Mouse (Mus musculus) G1E (cell line): ENCODE data around the gene AC131692.1. TPM values are rescaled to one million over a fixed set of nuclear protein-coding genes. Genes with fewer than 3 reads are reported as not detected.

Experiments used
- ATAC-seq: 2 replicates; pipeline ENCODE4 v1.8.0; 2016; ENCODE audit warnings: mild to moderate bottlenecking; ENCODE audit not compliant: insufficient number of reproducible peaks, poor library complexity, low FRiP score, severe bottlenecking; ENCODE audit errors: extremely low read depth
- DNase-seq: peaks from one replicate; pipeline ENCODE4 v3.0.0; 2012; ENCODE audit warnings: low spot score
- H3K27me3 ChIP-seq: 2 replicates; pipeline ENCODE4 v1.6.1; 2012; ENCODE audit warnings: mild to moderate bottlenecking, low read length, inconsistent platforms; ENCODE audit not compliant: insufficient read depth
- H3K36me3 ChIP-seq: replicated peaks from 2 replicates; pipeline ENCODE3; 2012; ENCODE audit warnings: mild to moderate bottlenecking, inconsistent platforms
- H3K4me1 ChIP-seq: 2 replicates; pipeline ENCODE4 v1.6.1; 2012; ENCODE audit warnings: low read depth, low read length, inconsistent platforms, mixed read lengths; ENCODE audit not compliant: insufficient read depth
- H3K4me3 ChIP-seq: 2 replicates; pipeline ENCODE4 v1.5.1; 2012; ENCODE audit warnings: low read depth, mild to moderate bottlenecking, inconsistent platforms, low read length, moderate library complexity, mixed read lengths
- H3K9me3 ChIP-seq: replicated peaks from 2 replicates; pipeline ENCODE4 v1.6.1; 2012; ENCODE audit warnings: inconsistent platforms
- CTCF ChIP-seq: IDR thresholded peaks from 2 replicates; pipeline ENCODE4 v1.5.1; 2012; ENCODE audit warnings: low read depth, low read length, inconsistent platforms, mixed read lengths
- GATA1 ChIP-seq: IDR thresholded peaks from 2 replicates; pipeline ENCODE4 v1.6.1; 2012; ENCODE audit warnings: borderline replicate concordance, low read length, inconsistent platforms, mixed read lengths
- GATA2 ChIP-seq: IDR thresholded peaks from 2 replicates; pipeline ENCODE4 v1.6.1; 2012; ENCODE audit warnings: low read depth, low read length, inconsistent platforms, borderline replicate concordance
- POLR2AphosphoS5 ChIP-seq: IDR thresholded peaks from 2 replicates; pipeline ENCODE4 v1.6.1; 2012; ENCODE audit warnings: low read depth, low read length, inconsistent platforms; ENCODE audit not compliant: insufficient replicate concordance
- TAL1 ChIP-seq: conservative IDR thresholded peaks from 2 replicates; pipeline ENCODE4 v1.6.1; 2012; ENCODE audit warnings: low read depth, low read length, inconsistent platforms, mixed read lengths
- polyA plus RNA-seq: library from polyadenylated mRNA; stranded (reverse); fragments of >175 nt; gene quantifications from 2 replicates; pipeline ENCODE4 v1.2.3, GENCODE M21; 2012
- total RNA-seq, 2 experiments: library from RNA; stranded (forward) in 1 of 2; stranded (reverse) in 1 of 2; fragments of 200-1000 nt in 1 of 2; fragments of >200 nt in 1 of 2; fragmentation: Nextera tagmentation in 1 of 2; gene quantifications; 2 replicates each; pipeline ENCODE4 v1.2.3; 2014 to 2017

The AC131692.1 gene
- total and polyA plus RNA-seq, 3 experiments: 1.4 to 5.6 (median 3.4) TPM

DNA sequence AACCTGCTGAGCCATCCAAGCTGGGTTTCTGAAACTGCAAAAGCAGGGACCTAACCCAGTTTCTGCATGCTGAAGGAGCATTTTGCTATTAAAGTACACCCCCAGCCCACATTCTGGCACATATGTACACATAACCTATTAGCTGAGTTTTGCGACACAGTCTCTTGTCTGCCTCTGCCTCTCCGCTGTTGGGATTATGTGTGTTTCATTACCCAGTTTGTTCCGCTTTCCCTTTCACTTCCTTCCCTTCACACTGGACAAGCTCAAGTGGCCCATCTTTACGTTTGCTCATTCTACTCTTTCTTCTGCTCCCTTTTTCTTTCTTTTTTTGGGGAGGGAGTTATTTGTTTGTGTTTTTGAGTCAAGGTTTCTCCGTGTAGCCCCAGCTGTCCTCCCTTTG is 20.3 kb upstream of the AC131692.1 start:
- H3K36me3 ChIP-seq: peaks cover 81% of the 10 kb centered on the region
- no peaks in the 10 kb centered on the region for H3K9me3 ChIP-seq
- no peak for ATAC-seq
- DNase-seq: no peak
- no peak overlapping the region for H3K4me3 ChIP-seq
- H3K4me1 ChIP-seq: peaks cover 34% of the 10 kb centered on the region
- H3K27me3 ChIP-seq: no peaks in the 10 kb centered on the region
- no peak for TF ChIP-seq GATA1
- no peak for TF ChIP-seq GATA2
- no peak for TF ChIP-seq TAL1
- no peak for TF ChIP-seq POLR2AphosphoS5
- no peak for TF ChIP-seq CTCF

DNA sequence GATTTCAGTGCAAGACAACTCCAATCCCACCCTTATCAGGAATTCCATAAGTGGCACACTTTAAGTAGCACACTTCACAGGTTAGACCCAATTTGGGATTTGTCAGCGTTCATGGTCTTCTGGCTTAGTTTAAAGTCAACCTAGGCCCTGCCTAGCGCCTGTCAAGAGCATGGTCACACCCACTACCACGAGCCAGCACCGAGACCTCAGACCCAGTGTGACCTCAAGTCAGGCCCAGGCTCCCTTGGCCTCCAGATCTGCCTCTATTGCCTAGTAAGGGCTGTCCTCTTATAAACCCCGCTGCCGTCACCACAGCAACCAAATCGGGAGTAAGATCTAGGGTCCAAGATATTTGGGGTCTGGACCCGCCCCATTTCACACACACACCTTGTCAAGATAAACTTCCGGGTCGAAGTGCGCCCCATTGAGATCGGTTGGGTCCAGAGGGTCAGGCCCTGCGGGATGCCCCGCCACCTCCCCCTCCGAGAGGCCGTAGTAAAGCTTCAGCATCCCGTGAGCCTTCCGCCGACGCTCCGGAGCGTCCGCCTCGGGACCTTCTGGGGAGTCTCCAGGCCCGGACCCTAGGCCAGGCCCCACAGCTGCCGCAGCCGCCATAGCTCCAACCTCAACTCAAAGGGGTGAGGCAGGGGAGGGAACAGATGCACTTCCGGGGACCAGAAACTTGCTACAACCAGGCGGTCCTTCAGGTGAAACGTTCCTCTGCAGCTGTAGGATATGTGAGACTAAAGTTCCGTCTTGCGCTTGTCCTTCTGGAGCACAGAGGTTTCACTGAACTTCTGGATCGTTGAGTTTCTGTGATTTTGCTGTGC is 17.4 kb upstream of the AC131692.1 start, which contains the start of gene Vps51:
Gene Vps51 (minus strand): TSS at position 668 of the 830 bp plus-strand sequence.
- H3K27me3 ChIP-seq: no peaks in the 10 kb centered on the region
- no peak for TF ChIP-seq GATA1
- TF ChIP-seq POLR2AphosphoS5: no peak
- no peak for TF ChIP-seq CTCF
- TF ChIP-seq TAL1: no peak
- no peak for TF ChIP-seq GATA2
- DNase-seq (peak; percentile 89), ATAC-seq (peak; percentile 68)
- peaks cover 80% of the 10 kb centered on the region for H3K36me3 ChIP-seq
- H3K4me1 ChIP-seq: peaks cover 24% of the 10 kb centered on the region
- H3K4me3 ChIP-seq: peak within 1 kb of the TSS; percentile 84
- H3K9me3 ChIP-seq: no peaks in the 10 kb centered on the region

GRCm38 (mm10) chr19:6079983-6080480 is 14.2 kb upstream of the AC131692.1 start, which contains the start of gene Tmem262:
Tmem262 (plus strand) TSS chr19:6080033.
- Histone ChIP-seq H3K9me3 (no peaks in the 10 kb centered on the region), H3K4me3 (no peak within 1 kb of the TSS), H3K4me1 (peaks cover 41% of the 10 kb centered on the region), H3K27me3 (no peaks in the 10 kb centered on the region), H3K36me3 (peaks cover 72% of the 10 kb centered on the region)
- DNase-seq (no peak), ATAC-seq (no peak)
- TF ChIP-seq GATA2 (no peak), CTCF (no peak), GATA1 (no peak), TAL1 (no peak), POLR2AphosphoS5 (no peak)

DNA sequence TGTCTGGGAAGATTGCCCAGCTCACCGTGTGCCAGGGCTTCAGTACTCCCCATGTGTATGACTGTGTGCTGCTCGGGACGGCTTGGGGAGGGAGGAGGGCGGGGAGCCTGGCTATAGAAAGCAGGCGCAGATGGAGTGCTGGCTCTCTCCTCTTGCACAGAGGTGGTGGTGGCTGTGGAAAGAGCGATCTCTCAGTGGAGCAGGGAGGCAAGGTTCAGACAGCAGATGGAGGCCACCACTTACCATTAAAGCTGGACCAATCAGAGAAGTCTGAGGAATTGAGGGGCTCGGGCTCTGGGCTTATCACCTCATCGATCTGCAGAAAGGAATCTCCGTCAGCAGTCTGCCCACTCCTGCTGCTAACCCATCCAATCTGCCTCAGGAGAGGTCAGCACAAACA is 12.1 kb upstream of the AC131692.1 start, which contains the start of gene Gm28374:
Gene Gm28374 (minus strand): TSS at position 101 of the 400 bp plus-strand sequence.
- DNase-seq: no peak
- no peak for TF ChIP-seq POLR2AphosphoS5
- TF ChIP-seq TAL1: no peak
- no peak for TF ChIP-seq GATA1
- TF ChIP-seq GATA2: no peak
- TF ChIP-seq CTCF: no peak

DNA sequence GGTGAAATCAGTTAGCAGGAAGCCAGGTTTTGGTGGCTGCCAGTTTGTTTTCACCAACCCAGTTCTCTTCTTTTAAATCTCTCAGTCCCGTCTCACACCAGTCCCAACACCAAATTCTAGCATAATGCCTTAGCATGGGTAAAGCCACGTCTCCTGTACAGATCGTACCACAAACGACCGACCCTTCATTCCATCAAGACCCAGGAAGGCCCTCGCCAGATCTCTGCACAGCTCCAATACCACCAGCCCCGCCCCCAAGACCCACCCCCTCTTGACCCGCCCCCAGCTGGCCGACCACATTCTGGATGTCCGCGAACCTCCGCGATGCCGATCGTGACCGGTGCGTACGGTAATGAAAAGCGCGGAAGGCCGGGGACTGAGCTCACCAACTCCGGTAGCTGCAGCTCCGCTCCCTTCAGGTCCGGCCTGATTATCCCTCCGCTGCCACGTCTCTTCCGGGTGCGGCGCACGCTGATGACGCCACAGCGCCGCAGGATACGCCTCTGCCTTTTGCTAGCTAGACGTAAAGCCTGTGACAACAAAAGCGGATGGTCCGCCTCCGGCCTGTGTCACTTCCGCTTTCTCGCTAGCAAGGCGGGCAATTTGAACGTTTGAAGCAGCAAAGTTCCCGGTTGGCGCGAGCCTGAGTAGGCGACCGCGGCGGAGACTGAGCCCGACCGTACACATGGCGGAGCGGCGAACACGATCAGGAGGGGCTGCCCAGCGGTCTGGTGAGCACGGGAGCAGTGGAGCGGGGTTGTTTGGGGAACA is 9.6 kb upstream of the AC131692.1 start, which contains the start of the genes Zfpl1 and Cdca5:
Gene Zfpl1 (minus strand): TSS at position 479 of the 771 bp plus-strand sequence.
Gene Cdca5 (plus strand): TSS at position 506 of the 771 bp plus-strand sequence.
- H3K36me3 ChIP-seq: peaks cover 85% of the 10 kb centered on the region
- no peak for TF ChIP-seq GATA1
- ATAC-seq (peak; percentile 63), DNase-seq (peak; percentile 84)
- no peaks in the 10 kb centered on the region for H3K9me3 ChIP-seq
- H3K4me3 ChIP-seq: peak within 1 kb of the TSS; percentile 93
- H3K27me3 ChIP-seq: no peaks in the 10 kb centered on the region
- H3K4me1 ChIP-seq: peaks cover 60% of the 10 kb centered on the region

More for the DNA sequence above, 12.1 kb upstream of the AC131692.1 start, which contains the start of gene Gm28374:
- Histone ChIP-seq H3K36me3 (peaks cover 75% of the 10 kb centered on the region), H3K27me3 (no peaks in the 10 kb centered on the region), H3K9me3 (no peaks in the 10 kb centered on the region), H3K4me3 (no peak within 1 kb of the TSS), H3K4me1 (peaks cover 44% of the 10 kb centered on the region)
- no peak for ATAC-seq

- Histone ChIP-seq H3K27me3 (no peaks in the 10 kb centered on the region), H3K36me3 (peaks cover 85% of the 10 kb centered on the region), H3K9me3 (no peaks in the 10 kb centered on the region), H3K4me1 (peaks cover 68% of the 10 kb centered on the region), H3K4me3 (peak overlapping the region; percentile 93)
- ATAC-seq (peak; percentile 87), DNase-seq (peak; percentile 93)
- no peak for TF ChIP-seq CTCF
- TF ChIP-seq GATA2: no peak
- TF ChIP-seq GATA1: no peak
- TF ChIP-seq POLR2AphosphoS5: no peak
- no peak for TF ChIP-seq TAL1
These were observed 8.8 kb upstream of the AC131692.1 start for GRCm38 (mm10) chr19:6085417-6085879.
